Mouse (Mus musculus) spleen, postnatal 4 days (tissue): Measurements from ENCODE around the gene Prph2.

Source experiments
- DNase-seq, 2 experiments: peaks; one replicate each; pipeline ENCODE4 v3.0.0; 2022; ENCODE audit warnings: low spot score in 2 of 2

Prph2 gene

DNA sequence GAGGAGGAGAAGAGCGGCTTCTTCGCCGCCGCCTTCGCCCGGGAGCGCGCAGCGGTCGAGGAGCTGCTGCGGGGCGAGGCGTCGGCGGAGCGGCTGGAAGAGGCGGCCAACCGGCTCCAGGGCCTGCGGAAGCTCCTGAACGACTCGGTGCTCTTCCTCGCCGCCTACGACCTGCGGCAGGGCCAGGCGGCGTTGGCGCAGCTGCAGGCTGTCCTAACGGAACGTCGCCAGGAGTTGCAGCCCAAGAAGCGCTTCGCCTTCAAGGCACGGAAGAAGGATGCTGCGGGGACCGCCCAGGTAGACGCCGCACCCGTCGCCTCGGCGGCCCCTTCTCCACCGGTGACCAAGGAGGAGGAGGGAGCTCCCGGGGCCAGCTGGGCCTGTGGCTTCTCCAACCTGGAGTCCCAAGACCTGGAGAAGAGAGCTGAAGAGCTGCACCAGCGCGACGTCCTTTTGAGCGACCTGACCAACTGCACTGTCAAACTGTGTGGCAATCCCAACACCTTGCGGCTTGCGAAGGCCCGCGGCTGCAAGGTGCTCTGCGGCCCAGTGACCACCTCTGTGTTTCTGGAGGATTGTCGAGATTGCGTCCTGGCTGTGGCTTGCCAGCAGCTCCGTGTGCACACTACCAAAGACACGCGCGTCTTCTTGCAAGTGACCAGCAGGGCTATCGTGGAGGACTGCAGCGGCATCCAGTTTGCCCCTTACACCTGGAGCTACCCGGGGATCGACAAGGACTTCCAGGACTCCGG, 19.2 kb upstream of the Prph2 start:
- DNase-seq = peak; percentile 51 to 82

- no peak for DNase-seq
Observed at GRCm38 (mm10) chr17:46895426-46895825, 14.8 kb upstream of the Prph2 start.

- no peak for DNase-seq
Observed at GRCm38 (mm10) chr17:46897221-46897950, 12.9 kb upstream of the Prph2 start.

GRCm38 (mm10) chr17:46900941-46901340, 9.3 kb upstream of the Prph2 start:
- no peak for DNase-seq

- peak; percentile 67 to 87 for DNase-seq
Observed at GRCm38 (mm10) chr17:46903876-46904490, 6.3 kb upstream of the Prph2 start.

GRCm38 (mm10) chr17:46912331-46912730, 2.1 kb downstream of the Prph2 start:
- DNase-seq = no peak

DNA sequence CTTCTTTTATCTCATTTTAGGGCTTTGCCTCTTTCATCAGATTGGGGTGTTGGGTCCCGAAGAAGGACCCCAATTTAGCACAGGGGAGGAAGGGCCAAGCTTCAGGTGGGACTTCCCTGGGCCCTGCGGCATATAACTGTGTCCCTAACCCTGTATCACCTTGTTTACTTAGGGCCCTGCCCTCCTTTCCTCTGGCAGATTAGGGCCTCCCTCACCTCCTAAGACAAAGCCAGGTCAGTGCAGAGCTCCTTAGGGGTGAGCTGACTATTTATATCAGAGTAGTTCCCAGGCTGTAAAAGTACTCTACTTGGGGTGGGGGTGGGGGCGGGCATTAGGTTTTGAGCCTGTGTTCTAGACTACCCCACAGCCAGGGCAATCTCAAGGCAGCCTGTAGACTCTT, 4.9 kb downstream of the Prph2 start:
- no peak for DNase-seq

- no peak for DNase-seq
Observed at GRCm38 (mm10) chr17:46918951-46919350, 8.7 kb downstream of the Prph2 start.

- no peak for DNase-seq
Observed at GRCm38 (mm10) chr17:46920855-46921254, 10.6 kb downstream of the Prph2 start.

DNA sequence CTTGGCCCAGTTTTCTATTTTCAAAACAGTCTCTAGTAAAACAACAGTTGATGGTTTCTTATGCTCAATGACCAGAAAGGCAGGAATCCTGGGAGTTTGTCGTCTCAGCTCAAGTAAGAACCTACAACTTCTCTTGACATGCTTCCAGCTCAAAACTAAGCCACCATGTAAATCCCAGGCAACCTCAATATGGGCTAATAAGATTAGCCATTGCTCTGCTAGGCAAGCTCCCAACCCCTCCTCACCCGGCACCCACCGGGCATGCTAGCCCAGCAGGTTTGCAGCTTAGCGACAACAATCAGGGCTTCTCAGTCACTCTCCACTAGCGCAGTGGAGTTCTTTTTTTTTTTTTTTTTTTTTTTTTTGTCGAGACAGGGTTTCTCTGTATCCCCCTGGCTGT, 15.9 kb downstream of the Prph2 start:
- no peak for DNase-seq

DNA sequence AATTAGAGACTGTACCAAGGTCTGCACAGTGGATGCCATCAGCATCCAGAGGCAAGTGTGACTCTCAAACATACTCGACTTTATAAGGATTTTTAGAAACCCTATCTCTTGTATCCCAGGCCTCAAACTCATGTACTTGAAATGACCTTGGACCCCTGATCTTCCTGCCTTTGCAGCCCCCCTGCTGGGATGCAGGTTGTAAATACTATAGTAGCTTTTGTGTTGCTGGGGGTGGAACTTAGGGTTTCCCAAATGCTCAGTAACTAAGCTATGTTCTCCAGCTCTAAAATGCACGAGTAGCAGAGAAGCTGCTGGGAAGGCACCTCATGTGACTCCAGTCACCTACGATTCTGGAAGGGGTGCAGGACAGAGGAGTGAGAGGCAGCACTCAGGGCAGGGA, 16.7 kb downstream of the Prph2 start:
- no peak for DNase-seq

GRCm38 (mm10) chr17:46927781-46928180, 17.5 kb downstream of the Prph2 start:
- DNase-seq = no peak

DNA sequence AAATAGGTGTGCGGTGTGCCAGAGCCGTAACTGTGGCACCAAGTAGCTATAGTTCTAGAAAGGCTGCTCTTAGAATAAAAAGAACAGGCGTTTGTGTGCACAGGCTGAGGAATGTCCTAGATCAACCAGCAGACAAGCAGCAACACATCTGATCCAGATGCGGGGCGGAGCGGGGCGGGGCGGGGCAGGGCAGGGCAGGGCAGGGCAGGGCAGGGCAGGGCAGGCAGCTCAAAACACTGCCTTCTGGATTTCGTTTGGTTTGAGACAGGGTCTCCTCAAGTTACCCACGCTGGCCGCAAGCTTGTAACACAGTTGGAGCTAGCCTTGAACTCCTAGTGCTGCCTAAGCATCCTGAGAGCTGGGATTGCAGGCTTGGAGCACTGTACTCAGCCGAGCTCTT, 19.0 kb downstream of the Prph2 start:
- DNase-seq = no peak

GRCm38 (mm10) chr17:46929897-46930296, 19.6 kb downstream of the Prph2 start:
- no peak for DNase-seq

DNA sequence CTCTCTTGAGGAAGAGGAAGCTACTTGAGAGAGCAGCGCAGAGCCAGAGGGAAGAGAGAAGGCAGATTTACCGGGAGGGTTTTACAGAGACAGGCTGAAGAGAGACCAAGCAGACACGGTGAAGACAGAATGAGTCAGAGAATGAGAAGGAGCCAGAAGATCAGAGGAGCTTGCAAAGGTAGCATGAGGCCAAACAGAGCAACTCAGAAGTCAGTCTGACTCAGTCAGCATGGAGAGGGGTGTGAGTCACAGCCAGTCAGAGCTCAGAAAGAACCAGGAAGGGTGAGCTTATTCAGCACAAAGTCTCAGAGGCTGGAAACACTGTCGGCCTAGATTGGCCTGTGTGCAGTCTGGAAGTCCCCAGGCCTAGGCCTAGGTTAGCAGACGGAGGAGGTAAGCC, 22.7 kb downstream of the Prph2 start:
- no peak for DNase-seq

GRCm38 (mm10) chr17:46933557-46934348, 23.5 kb downstream of the Prph2 start:
- DNase-seq = peak; percentile 46 to 81

DNA sequence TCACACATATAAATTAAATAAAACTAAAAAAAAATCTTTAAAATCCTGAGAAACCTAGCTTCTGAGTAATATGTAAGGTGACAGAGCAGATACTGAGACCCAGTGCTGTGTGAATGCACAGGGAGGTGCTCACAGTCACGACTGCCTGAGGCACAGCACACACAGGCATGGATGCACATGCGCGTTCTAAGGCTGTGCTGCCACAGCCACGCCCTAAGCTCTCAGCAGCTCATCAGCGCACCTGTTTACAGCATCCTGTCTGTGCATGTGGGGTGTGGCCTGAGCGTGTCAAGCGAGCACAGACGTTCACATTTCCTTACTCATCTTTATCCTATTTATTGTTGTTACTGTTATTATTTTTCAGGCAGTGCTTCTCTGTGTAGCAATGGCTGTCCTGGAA, 30.2 kb downstream of the Prph2 start:
- DNase-seq = no peak

GRCm38 (mm10) chr17:46942421-46942820, 32.2 kb downstream of the Prph2 start:
- DNase-seq = no peak

GRCm38 (mm10) chr17:46946276-46946675, 36.0 kb downstream of the Prph2 start:
- no peak for DNase-seq

- no peak for DNase-seq
Observed at GRCm38 (mm10) chr17:46958045-46958444, 47.8 kb downstream of the Prph2 start.

- no peak for DNase-seq
Observed at GRCm38 (mm10) chr17:46960216-46960615, 50.0 kb downstream of the Prph2 start.

GRCm38 (mm10) chr17:46962153-46962552, 51.9 kb downstream of the Prph2 start:
- DNase-seq = no peak
